Mouse (Mus musculus): ENCODE data around the gene Rab11fip4. TPM values are rescaled to one million over a fixed set of nuclear protein-coding genes. Genes with fewer than 3 reads are reported as not detected.

Gene Rab11fip4
- polyA plus RNA-seq, 1 experiment, result 94.8 TPM

DNA sequence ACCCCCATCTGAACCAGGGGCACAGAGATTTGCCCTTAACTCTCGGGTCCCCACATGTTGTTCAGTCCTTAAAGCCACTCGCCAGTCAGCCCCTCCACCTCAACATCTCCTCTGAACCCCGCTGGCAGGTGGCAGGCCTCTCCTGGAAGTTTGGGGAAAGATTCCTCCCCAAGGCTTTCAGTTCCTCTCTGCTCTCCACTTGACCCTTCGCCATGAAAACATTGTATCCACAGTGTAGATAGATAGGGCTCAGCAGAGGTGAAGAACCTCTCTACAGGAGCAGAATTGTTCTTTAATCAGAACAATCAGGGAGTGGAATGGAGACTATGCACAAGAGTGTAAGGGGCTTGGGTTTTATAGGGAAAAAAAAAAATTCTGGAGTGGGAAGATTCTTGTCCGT, 66.0 kb downstream of the Rab11fip4 start:
- DNase-seq, result no peak
- WGBS, result 84% methylated on average over 5 of the region's 5 CpGs
- TF ChIP-seq POLR2A (IDR thresholded peaks at IDR 0.05; ENCODE audit: borderline replicate concordance, insufficient read depth, low read length) (no peak), CTCF (IDR thresholded peaks at IDR 0.05; ENCODE audit: borderline replicate concordance, insufficient read depth, low read depth, low read length) (no peak)

DNA sequence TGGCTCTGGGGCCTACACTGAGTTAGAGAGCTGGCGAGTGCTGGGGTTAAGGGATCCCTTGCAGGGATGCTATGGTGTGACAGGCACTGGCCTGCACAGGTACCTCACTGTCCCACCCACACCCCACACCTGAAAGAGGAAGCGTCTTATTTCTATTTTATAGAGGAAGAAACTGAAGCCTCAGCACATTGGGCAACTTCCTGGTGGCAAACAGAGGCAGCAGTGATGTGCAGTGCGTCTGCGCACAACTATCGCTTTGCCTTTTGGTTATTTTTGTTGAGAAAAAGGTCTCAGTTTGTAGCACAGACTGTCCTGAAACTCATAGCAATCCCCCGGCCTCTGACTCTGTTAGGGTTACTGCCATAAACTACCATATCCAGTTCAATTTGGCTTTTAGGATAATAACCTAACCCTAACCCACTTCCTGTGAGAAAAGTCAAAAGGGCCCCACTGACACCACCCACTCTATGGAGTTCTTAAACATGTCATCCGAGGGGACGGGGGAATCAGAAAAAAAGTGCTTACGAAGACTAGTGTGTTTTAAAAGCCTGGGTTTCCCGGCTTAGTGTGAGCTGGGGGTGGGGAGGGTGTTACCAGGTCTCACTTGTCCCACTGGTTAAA, 67.3 kb downstream of the Rab11fip4 start:
- peaks cover 13% of the 10 kb centered on the region for H3K4me1 ChIP-seq (ENCODE audit: control insufficient read depth, insufficient read depth, low read length)

More for the DNA sequence above, 66.0 kb downstream of the Rab11fip4 start:
- Histone ChIP-seq H3K27me3 (ENCODE audit: control insufficient read depth, insufficient read depth, low read length) (no peaks in the 10 kb centered on the region), H3K4me3 (replicated peaks; ENCODE audit: insufficient read depth, low read depth, low read length) (no peak overlapping the region), H3K27ac (ENCODE audit: insufficient read depth, low read length) (no peak overlapping the region), H3K4me1 (ENCODE audit: control insufficient read depth, insufficient read depth, low read length) (peaks cover 6% of the 10 kb centered on the region)

DNA sequence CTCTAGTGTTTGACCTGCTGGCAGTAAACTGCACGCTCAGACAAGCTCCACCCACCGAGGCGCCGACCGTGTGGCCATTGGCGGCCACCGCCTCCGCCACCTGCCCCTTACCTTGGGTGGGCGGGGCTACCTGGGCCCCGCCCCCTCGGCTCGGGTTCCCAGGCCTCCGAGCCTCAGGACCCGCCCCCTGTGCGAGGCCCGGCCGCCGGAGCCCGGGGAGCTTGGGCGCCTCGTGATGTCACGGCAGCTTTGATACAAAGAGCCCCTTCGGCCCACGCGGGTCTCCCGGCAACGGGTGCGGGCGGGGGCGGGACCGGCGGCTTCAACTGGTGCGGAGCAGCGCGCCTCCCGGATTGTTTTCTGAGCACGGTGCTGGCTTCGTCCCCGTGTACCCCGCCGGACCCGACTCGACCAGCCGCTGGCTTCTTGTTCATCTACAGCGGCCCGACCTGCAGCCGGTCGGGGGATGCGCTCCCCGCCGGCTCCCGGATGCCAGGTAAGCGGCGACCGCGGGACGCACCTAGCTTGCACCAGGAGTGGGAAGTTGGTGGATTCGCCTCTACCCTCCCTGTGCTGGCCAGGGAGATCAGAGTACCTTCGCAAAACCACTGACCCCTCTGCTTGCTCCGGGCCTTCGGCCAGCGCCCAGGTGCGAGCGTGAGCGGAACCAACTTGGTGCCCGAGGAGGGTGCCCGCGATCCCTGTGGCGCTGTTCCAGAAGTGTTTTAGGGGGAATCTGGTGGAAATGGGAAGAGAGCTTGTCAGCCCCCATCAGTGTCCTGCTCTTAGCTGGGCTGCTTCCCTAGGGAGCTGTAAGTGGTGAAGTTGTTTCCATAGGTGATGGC, 69.6 kb downstream of the Rab11fip4 start:
- Histone ChIP-seq H3K4me1 (ENCODE audit: control insufficient read depth, insufficient read depth, low read length) (peaks cover 22% of the 10 kb centered on the region), H3K4me3 (replicated peaks; ENCODE audit: insufficient read depth, low read depth, low read length) (peak overlapping the region; percentile 58), H3K27ac (ENCODE audit: insufficient read depth, low read length) (peak overlapping the region; percentile 24; the same call in 1 of the 2 replicates), H3K27me3 (ENCODE audit: control insufficient read depth, insufficient read depth, low read length) (no peaks in the 10 kb centered on the region)
- whole genome bisulfite sequencing, result under 1% methylated on average over 69 of the region's 69 CpGs
- TF ChIP-seq POLR2A (IDR thresholded peaks at IDR 0.05; ENCODE audit: borderline replicate concordance, insufficient read depth, low read length) (no peak), CTCF (IDR thresholded peaks at IDR 0.05; ENCODE audit: borderline replicate concordance, insufficient read depth, low read depth, low read length) (no peak)
- peak; percentile 81 to 85 for DNase-seq

More for the DNA sequence above, 67.3 kb downstream of the Rab11fip4 start:
- DNase-seq, result no peak
- 94% methylated on average over 10 of the region's 10 CpGs for WGBS
- no peak overlapping the region for H3K27ac ChIP-seq (ENCODE audit: insufficient read depth, low read length)
- no peaks in the 10 kb centered on the region for H3K27me3 ChIP-seq (ENCODE audit: control insufficient read depth, insufficient read depth, low read length)
- no peak overlapping the region for H3K4me3 ChIP-seq (replicated peaks; ENCODE audit: insufficient read depth, low read depth, low read length)
- TF ChIP-seq POLR2A (IDR thresholded peaks at IDR 0.05; ENCODE audit: borderline replicate concordance, insufficient read depth, low read length), result no peak
- TF ChIP-seq CTCF (IDR thresholded peaks at IDR 0.05; ENCODE audit: borderline replicate concordance, insufficient read depth, low read depth, low read length), result no peak

DNA sequence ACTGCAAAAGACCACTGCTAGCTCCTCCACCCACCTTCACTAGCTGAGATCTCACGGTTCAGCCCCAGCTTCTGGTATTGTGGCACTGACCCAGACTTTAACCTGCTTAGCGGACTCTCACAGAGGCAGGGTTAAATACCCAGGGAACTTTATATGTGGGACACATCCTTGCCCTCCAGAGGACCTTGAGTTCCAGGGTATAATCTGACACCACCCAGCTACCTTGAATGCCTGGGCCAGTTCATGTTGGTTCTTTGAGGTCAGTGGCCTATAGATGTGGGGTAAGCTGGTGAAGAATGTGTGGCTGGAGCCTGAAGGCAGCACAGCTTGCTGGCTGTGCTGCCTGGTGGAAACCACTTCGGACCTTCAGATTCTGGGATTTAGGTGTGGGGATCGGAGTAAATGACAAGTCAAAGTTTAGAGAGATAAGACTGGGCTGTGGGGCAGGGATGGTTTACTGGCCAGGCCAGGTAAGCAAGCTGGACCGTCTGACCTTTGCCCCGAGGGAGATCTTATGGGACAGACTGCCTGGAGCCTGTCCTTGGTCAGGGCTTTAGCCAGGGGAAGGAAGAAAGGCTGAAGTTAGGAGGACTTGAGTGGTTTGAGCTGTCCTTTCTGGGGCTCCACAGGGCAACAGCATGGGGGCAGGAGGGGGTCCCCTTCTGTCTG, 71.0 kb downstream of the Rab11fip4 start:
- Histone ChIP-seq H3K27ac (ENCODE audit: insufficient read depth, low read length) (no peak overlapping the region), H3K4me1 (ENCODE audit: control insufficient read depth, insufficient read depth, low read length) (peaks cover 36% of the 10 kb centered on the region), H3K4me3 (replicated peaks; ENCODE audit: insufficient read depth, low read depth, low read length) (peak overlapping the region; percentile 0), H3K27me3 (ENCODE audit: control insufficient read depth, insufficient read depth, low read length) (no peaks in the 10 kb centered on the region)
- TF ChIP-seq CTCF (IDR thresholded peaks at IDR 0.05; ENCODE audit: borderline replicate concordance, insufficient read depth, low read depth, low read length), result no peak
- no peak for TF ChIP-seq POLR2A (IDR thresholded peaks at IDR 0.05; ENCODE audit: borderline replicate concordance, insufficient read depth, low read length)
- DNase-seq, result no peak
- WGBS, result 83% methylated on average over 6 of the region's 6 CpGs

DNA sequence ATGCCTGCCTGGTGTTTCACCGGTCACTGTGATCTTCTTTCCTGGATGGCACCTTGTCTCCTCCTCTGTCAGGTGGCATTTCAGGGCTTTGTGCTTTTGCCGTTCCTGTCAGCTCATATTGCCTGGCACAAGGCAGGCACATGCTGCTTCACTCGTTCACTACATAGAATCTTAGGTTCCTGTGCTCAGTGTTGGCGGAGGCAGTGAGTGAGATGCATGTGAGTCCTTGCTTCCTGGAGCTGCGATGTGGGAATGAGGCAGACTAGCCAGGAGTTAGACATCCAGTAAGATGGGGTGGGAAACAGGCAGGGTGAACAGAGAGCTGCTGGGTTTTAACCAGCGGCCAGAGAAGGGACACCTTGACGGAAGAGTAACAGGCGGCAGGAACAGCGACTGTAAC, 72.1 kb downstream of the Rab11fip4 start:
- WGBS, result 68% methylated on average over 9 of the region's 9 CpGs
- Histone ChIP-seq H3K4me3 (replicated peaks; ENCODE audit: insufficient read depth, low read depth, low read length) (peak overlapping the region; percentile 20), H3K4me1 (ENCODE audit: control insufficient read depth, insufficient read depth, low read length) (peaks cover 39% of the 10 kb centered on the region), H3K27me3 (ENCODE audit: control insufficient read depth, insufficient read depth, low read length) (no peaks in the 10 kb centered on the region), H3K27ac (ENCODE audit: insufficient read depth, low read length) (no peak overlapping the region)
- TF ChIP-seq POLR2A (IDR thresholded peaks at IDR 0.05; ENCODE audit: borderline replicate concordance, insufficient read depth, low read length) (no peak), CTCF (IDR thresholded peaks at IDR 0.05; ENCODE audit: borderline replicate concordance, insufficient read depth, low read depth, low read length) (no peak)
- DNase-seq, result no peak

DNA sequence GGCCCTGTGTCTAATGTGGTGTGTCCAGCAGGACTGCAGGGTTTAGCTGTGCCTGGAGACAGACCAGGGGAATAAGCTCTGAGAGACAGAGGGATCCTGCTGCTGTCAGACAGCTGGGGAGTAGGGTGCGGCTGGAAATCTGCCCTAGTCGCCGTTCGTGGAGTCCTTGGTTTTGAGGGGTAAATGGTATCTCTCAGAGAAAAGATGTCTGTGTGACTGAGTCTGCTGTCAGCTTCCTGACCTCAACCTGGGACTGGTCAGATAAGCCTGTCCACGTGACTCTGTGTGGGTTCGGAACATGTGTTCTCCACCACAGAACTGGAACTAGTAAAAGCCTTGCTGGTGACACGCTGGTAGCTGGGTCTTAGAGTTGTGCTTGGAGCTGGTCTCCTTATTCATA, 72.6 kb downstream of the Rab11fip4 start:
- no peak overlapping the region for H3K27ac ChIP-seq (ENCODE audit: insufficient read depth, low read length)
- DNase-seq, result no peak
- WGBS, result 78% methylated on average over 7 of the region's 7 CpGs

DNA sequence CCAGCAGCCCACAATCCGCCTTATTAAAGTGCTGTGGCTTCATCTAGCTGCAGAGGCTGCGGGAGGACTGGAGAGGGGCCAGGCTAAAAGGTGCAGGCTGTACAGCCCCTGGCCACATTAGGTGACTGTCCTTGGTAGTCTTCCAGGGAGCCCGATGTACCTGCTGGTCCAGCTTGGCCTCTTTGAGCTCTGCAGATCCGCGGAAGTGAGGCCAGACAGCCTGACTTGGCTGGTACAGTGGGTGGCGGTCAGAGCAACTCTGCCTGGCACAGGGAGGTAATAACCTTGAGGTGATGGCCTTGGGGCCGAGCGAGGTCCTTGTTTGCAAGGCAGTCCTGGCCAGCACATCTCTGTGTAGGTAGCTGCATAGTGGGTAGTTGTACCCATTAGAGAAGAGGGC, 75.5 kb downstream of the Rab11fip4 start:
- TF ChIP-seq CTCF (IDR thresholded peaks at IDR 0.05; ENCODE audit: borderline replicate concordance, insufficient read depth, low read depth, low read length) (no peak), POLR2A (IDR thresholded peaks at IDR 0.05; ENCODE audit: borderline replicate concordance, insufficient read depth, low read length) (no peak)
- DNase-seq, result peak; percentile 68 to 79
- Histone ChIP-seq H3K4me1 (ENCODE audit: control insufficient read depth, insufficient read depth, low read length) (peaks cover 33% of the 10 kb centered on the region), H3K27me3 (ENCODE audit: control insufficient read depth, insufficient read depth, low read length) (no peaks in the 10 kb centered on the region), H3K4me3 (replicated peaks; ENCODE audit: insufficient read depth, low read depth, low read length) (no peak overlapping the region), H3K27ac (ENCODE audit: insufficient read depth, low read length) (peak overlapping the region; percentile 29)
- 8% methylated on average over 8 of the region's 8 CpGs for WGBS

More for the DNA sequence above, 72.6 kb downstream of the Rab11fip4 start:
- H3K4me3 ChIP-seq (replicated peaks; ENCODE audit: insufficient read depth, low read depth, low read length), result no peak overlapping the region
- no peaks in the 10 kb centered on the region for H3K27me3 ChIP-seq (ENCODE audit: control insufficient read depth, insufficient read depth, low read length)
- TF ChIP-seq CTCF (IDR thresholded peaks at IDR 0.05; ENCODE audit: borderline replicate concordance, insufficient read depth, low read depth, low read length) (no peak), POLR2A (IDR thresholded peaks at IDR 0.05; ENCODE audit: borderline replicate concordance, insufficient read depth, low read length) (no peak)
- H3K4me1 ChIP-seq (ENCODE audit: control insufficient read depth, insufficient read depth, low read length), result peaks cover 39% of the 10 kb centered on the region
